Mouse (Mus musculus) neural tube, embryonic 12.5 days (tissue): ENCODE measurements around the gene Rxrb. TPM values are rescaled to one million over a fixed set of nuclear protein-coding genes. Genes with fewer than 3 reads are reported as not detected.

Source experiments
- ATAC-seq: fragments of 200-750 bp; cut with Nextera tagmentation; 2 replicates; pipeline ENCODE4 v1.8.0; 2017; ENCODE audit warnings: low read depth, mild to moderate bottlenecking, moderate TSS enrichment, moderate library complexity; ENCODE audit not compliant: low FRiP score
- H3K27ac ChIP-seq: fragments of 300-500 bp; sonication (generic); 2 replicates; pipeline ENCODE4 v1.5.1; 2016
- H3K27me3 ChIP-seq: fragments of 300-500 bp; sonication (generic); replicated peaks from 2 replicates; pipeline ENCODE4 v1.6.1; 2016; ENCODE audit warnings: mild to moderate bottlenecking
- H3K36me3 ChIP-seq: fragments of 300-500 bp; sonication (generic); 2 replicates; pipeline ENCODE4 v1.6.1; 2016; ENCODE audit warnings: mild to moderate bottlenecking
- H3K4me1 ChIP-seq: fragments of 300-500 bp; sonication (generic); 2 replicates; pipeline ENCODE4 v1.6.1; 2016
- H3K4me2 ChIP-seq: fragments of 300-500 bp; sonication (generic); replicated peaks from 2 replicates; pipeline ENCODE4 v1.6.1; 2016; ENCODE audit warnings: mild to moderate bottlenecking
- H3K4me3 ChIP-seq: fragments of 300-500 bp; sonication (generic); 2 replicates; pipeline ENCODE4 v1.5.1; 2016
- H3K9ac ChIP-seq: fragments of 300-500 bp; sonication (generic); 2 replicates; pipeline ENCODE4 v1.6.1; 2016; ENCODE audit warnings: mild to moderate bottlenecking
- H3K9me3 ChIP-seq: fragments of 300-500 bp; sonication (generic); 2 replicates; pipeline ENCODE4 v1.6.1; 2016; ENCODE audit warnings: mild to moderate bottlenecking
- WGBS: fragments of 180-500 bp; shearing (Covaris S2); methylation state at CpG from one replicate; pipeline ENCODE4 v1.1.7; 2016; 5-methylcytosine and 5-hydroxymethylcytosine counted together
- polyA plus RNA-seq: library from polyadenylated mRNA; unstranded; fragments of >200 nt; fragmentation: Nextera tagmentation; extraction: Ambion mirVana; gene quantifications from 2 replicates; pipeline ENCODE4 v1.2.1, GENCODE M21; 2016

Rxrb gene
- polyA plus RNA-seq, 1 experiment from 2014 or later: 69.1 TPM

- Histone ChIP-seq H3K4me1 (no peaks in the 10 kb centered on the region), H3K27ac (no peak overlapping the region), H3K27me3 (peaks cover under 1% of the 10 kb centered on the region; the same call in 1 of the 2 replicates), H3K4me3 (no peak overlapping the region), H3K9ac (no peak overlapping the region), H3K9me3 (no peaks in the 10 kb centered on the region), H3K4me2 (no peak overlapping the region), H3K36me3 (no peaks in the 10 kb centered on the region)
- no peak for ATAC-seq
- WGBS: 48% methylated on average over 2 of the region's 2 CpGs
Observed at GRCm38 (mm10) chr17:34006570-34006969, 25.0 kb upstream of the Rxrb start.

- Histone ChIP-seq H3K9ac (no peak overlapping the region), H3K4me1 (no peaks in the 10 kb centered on the region), H3K9me3 (no peaks in the 10 kb centered on the region), H3K27me3 (no peaks in the 10 kb centered on the region), H3K36me3 (peaks cover 9% of the 10 kb centered on the region), H3K27ac (no peak overlapping the region), H3K4me2 (no peak overlapping the region), H3K4me3 (no peak overlapping the region)
- no peak for ATAC-seq
- 79% methylated on average over 5 of the region's 5 CpGs for WGBS
Observed at GRCm38 (mm10) chr17:34010156-34010555, 21.5 kb upstream of the Rxrb start.

- H3K4me3 ChIP-seq: no peak overlapping the region
- no peak overlapping the region for H3K4me2 ChIP-seq
- WGBS: 91% methylated on average over 8 of the region's 8 CpGs
- no peaks in the 10 kb centered on the region for H3K27me3 ChIP-seq
- no peaks in the 10 kb centered on the region for H3K4me1 ChIP-seq
- H3K9me3 ChIP-seq: no peaks in the 10 kb centered on the region
- no peak for ATAC-seq
- H3K27ac ChIP-seq: no peak overlapping the region
- no peak overlapping the region for H3K9ac ChIP-seq
- peaks cover 9% of the 10 kb centered on the region for H3K36me3 ChIP-seq
Observed at GRCm38 (mm10) chr17:34013436-34013835, 18.2 kb upstream of the Rxrb start.

GRCm38 (mm10) chr17:34021539-34022413 is 9.8 kb upstream of the Rxrb start:
- H3K4me2 ChIP-seq: no peak overlapping the region
- H3K4me3 ChIP-seq: no peak overlapping the region
- peaks cover 5% of the 10 kb centered on the region; the same call in 1 of the 2 replicates for H3K9me3 ChIP-seq
- 95% methylated on average over 23 of the region's 23 CpGs for WGBS
- peaks cover 32% of the 10 kb centered on the region for H3K36me3 ChIP-seq
- ATAC-seq: no peak
- H3K4me1 ChIP-seq: peaks cover 28% of the 10 kb centered on the region
- no peak overlapping the region for H3K27ac ChIP-seq
- no peak overlapping the region for H3K9ac ChIP-seq
- no peaks in the 10 kb centered on the region for H3K27me3 ChIP-seq

GRCm38 (mm10) chr17:34022414-34022783 is 9.2 kb upstream of the Rxrb start:
- Histone ChIP-seq H3K4me3 (no peak overlapping the region), H3K36me3 (peaks cover 32% of the 10 kb centered on the region), H3K9ac (no peak overlapping the region), H3K27ac (no peak overlapping the region), H3K9me3 (peaks cover 5% of the 10 kb centered on the region; the same call in 1 of the 2 replicates), H3K4me2 (0 out of 2 replicates have a peak overlapping the region, but pooled peaks have one; percentile 6), H3K27me3 (no peaks in the 10 kb centered on the region), H3K4me1 (peaks cover 34% of the 10 kb centered on the region)
- ATAC-seq: no peak
- 96% methylated on average over 14 of the region's 14 CpGs for WGBS

GRCm38 (mm10) chr17:34022987-34023386 is 8.6 kb upstream of the Rxrb start:
- Histone ChIP-seq H3K4me2 (no peak overlapping the region; the same call in 1 of the 2 replicates), H3K4me1 (peaks cover 39% of the 10 kb centered on the region), H3K4me3 (no peak overlapping the region), H3K27me3 (no peaks in the 10 kb centered on the region), H3K9ac (no peak overlapping the region), H3K9me3 (peaks cover 5% of the 10 kb centered on the region; the same call in 1 of the 2 replicates), H3K27ac (no peak overlapping the region), H3K36me3 (peaks cover 32% of the 10 kb centered on the region)
- 94% methylated on average over 20 of the region's 20 CpGs for WGBS
- ATAC-seq: no peak

- H3K9me3 ChIP-seq: peaks cover 5% of the 10 kb centered on the region; the same call in 1 of the 2 replicates
- ATAC-seq: no peak
- peak overlapping the region; percentile 98 for H3K4me2 ChIP-seq
- H3K27me3 ChIP-seq: no peaks in the 10 kb centered on the region
- H3K27ac ChIP-seq: peak overlapping the region; percentile 95; the same call in 1 of the 2 replicates
- peak overlapping the region; percentile 96; the same call in 1 of the 2 replicates for H3K9ac ChIP-seq
- H3K4me1 ChIP-seq: peaks cover 46% of the 10 kb centered on the region
- H3K36me3 ChIP-seq: peaks cover 37% of the 10 kb centered on the region
- WGBS: 72% methylated on average over 9 of the region's 9 CpGs
- peak overlapping the region; percentile 90 for H3K4me3 ChIP-seq
Observed at GRCm38 (mm10) chr17:34023678-34024077, 7.9 kb upstream of the Rxrb start.

GRCm38 (mm10) chr17:34024317-34024821 is 7.2 kb upstream of the Rxrb start, which contains the start of gene Ring1:
Ring1 (minus strand) TSS chr17:34024680.
- Histone ChIP-seq H3K4me2 (peak within 1 kb of the TSS; percentile 98), H3K36me3 (peaks cover 44% of the 10 kb centered on the region), H3K4me1 (peaks cover 52% of the 10 kb centered on the region)

GRCm38 (mm10) chr17:34024861-34025755 is 6.5 kb upstream of the Rxrb start:
- peak overlapping the region; percentile 95 for H3K27ac ChIP-seq
- no peaks in the 10 kb centered on the region for H3K27me3 ChIP-seq
- ATAC-seq: peak; percentile 31
- H3K9me3 ChIP-seq: peaks cover 5% of the 10 kb centered on the region; the same call in 1 of the 2 replicates
- H3K36me3 ChIP-seq: peaks cover 49% of the 10 kb centered on the region
- H3K4me2 ChIP-seq: peak overlapping the region; percentile 98
- H3K4me1 ChIP-seq: peaks cover 60% of the 10 kb centered on the region
- under 1% methylated on average over 57 of the region's 57 CpGs for WGBS
- peak overlapping the region; percentile 90 for H3K4me3 ChIP-seq
- H3K9ac ChIP-seq: peak overlapping the region; percentile 96

More at GRCm38 (mm10) chr17:34024317-34024821, 7.2 kb upstream of the Rxrb start, which contains the start of gene Ring1:
- peak within 1 kb of the TSS; percentile 96 for H3K9ac ChIP-seq
- H3K27me3 ChIP-seq: no peaks in the 10 kb centered on the region
- H3K27ac ChIP-seq: peak within 1 kb of the TSS; percentile 95
- H3K9me3 ChIP-seq: peaks cover 5% of the 10 kb centered on the region; the same call in 1 of the 2 replicates
- peak within 1 kb of the TSS; percentile 90 for H3K4me3 ChIP-seq
- under 1% methylated on average over 56 of the region's 58 CpGs for WGBS
- peak; percentile 62 for ATAC-seq

- Histone ChIP-seq H3K27me3 (no peaks in the 10 kb centered on the region), H3K9me3 (peaks cover 2% of the 10 kb centered on the region; the same call in 1 of the 2 replicates), H3K36me3 (peaks cover 45% of the 10 kb centered on the region), H3K27ac (peak overlapping the region; percentile 95; the same call in 1 of the 2 replicates), H3K4me1 (peaks cover 66% of the 10 kb centered on the region), H3K4me3 (peak overlapping the region; percentile 90), H3K4me2 (peak overlapping the region; percentile 98), H3K9ac (peak overlapping the region; percentile 96)
- WGBS: 2% methylated on average over 7 of the region's 7 CpGs
- ATAC-seq: peak; percentile 41
Observed at GRCm38 (mm10) chr17:34025756-34026151, 5.9 kb upstream of the Rxrb start.

- Histone ChIP-seq H3K9me3 (no peaks in the 10 kb centered on the region), H3K4me2 (peak overlapping the region; percentile 98), H3K36me3 (peaks cover 41% of the 10 kb centered on the region), H3K27me3 (no peaks in the 10 kb centered on the region), H3K4me1 (peaks cover 67% of the 10 kb centered on the region), H3K9ac (peak overlapping the region; percentile 96), H3K27ac (peak overlapping the region; percentile 95; the same call in 1 of the 2 replicates), H3K4me3 (peak overlapping the region; percentile 11; the same call in 1 of the 2 replicates)
- WGBS: 24% methylated on average over 2 of the region's 2 CpGs
- no peak for ATAC-seq
Observed at GRCm38 (mm10) chr17:34026221-34026620, 5.4 kb upstream of the Rxrb start.
